Mouse (Mus musculus) stomach, postnatal 0 days (tissue): Measurements from ENCODE around the gene Zfp593. TPM values are rescaled to one million over a fixed set of nuclear protein-coding genes. Genes with fewer than 3 reads are reported as not detected.
"Not testable (repeated sequence)": the region's sequence is repeated elsewhere in the genome, so short reads cannot be mapped to it uniquely, and the experiment has no call there.

Experiments
- ATAC-seq: fragments of 200-750 bp; cut with Nextera tagmentation; 2 replicates; pipeline ENCODE4 v1.8.0; 2017; ENCODE audit not compliant: low FRiP score, low TSS enrichment
- DNase-seq: peaks from one replicate; pipeline ENCODE4 v3.0.0-alpha.2; 2016; ENCODE audit warnings: low spot score
- H3K27ac ChIP-seq: fragments of 300-500 bp; sonication (generic); replicated peaks from 2 replicates; pipeline ENCODE4 v1.5.1; 2014; ENCODE audit warnings: mild to moderate bottlenecking, control low read depth
- H3K27me3 ChIP-seq: fragments of 300-500 bp; sonication (generic); 2 replicates; pipeline ENCODE4 v1.6.1; 2014; ENCODE audit warnings: low read length; ENCODE audit not compliant: control insufficient read depth, insufficient read depth
- H3K36me3 ChIP-seq: fragments of 300-500 bp; sonication (generic); 2 replicates; pipeline ENCODE4 v1.6.1; 2014; ENCODE audit warnings: low read length, mixed read lengths; ENCODE audit not compliant: control insufficient read depth, insufficient read depth
- H3K4me1 ChIP-seq: fragments of 300-500 bp; sonication (generic); replicated peaks from 2 replicates; pipeline ENCODE4 v1.6.1; 2014; ENCODE audit warnings: antibody characterized with exemption; ENCODE audit not compliant: control insufficient read depth, insufficient read depth
- H3K4me2 ChIP-seq: fragments of 300-500 bp; sonication (generic); replicated peaks from 2 replicates; pipeline ENCODE4 v1.6.1; 2014; ENCODE audit warnings: low read depth, mild to moderate bottlenecking, control low read depth, moderate library complexity
- H3K4me3 ChIP-seq: fragments of 300-500 bp; sonication (generic); 2 replicates; pipeline ENCODE4 v1.5.1; 2014; ENCODE audit warnings: low read depth, low read length, control low read depth
- H3K9ac ChIP-seq: fragments of 300-500 bp; sonication (generic); 2 replicates; pipeline ENCODE4 v1.6.1; 2014; ENCODE audit warnings: mild to moderate bottlenecking, low read length, control low read depth, mixed read lengths
- H3K9me3 ChIP-seq: fragments of 300-500 bp; sonication (generic); 2 replicates; pipeline ENCODE4 v1.6.1; 2016; ENCODE audit warnings: low read length; ENCODE audit not compliant: control insufficient read depth
- CTCF ChIP-seq: IDR thresholded peaks from 2 replicates; pipeline ENCODE4 v1.5.1; 2016; ENCODE audit warnings: antibody characterized with exemption, low read depth, mild to moderate bottlenecking, moderate library complexity
- EP300 ChIP-seq: optimal IDR thresholded peaks from 2 replicates; pipeline ENCODE3; 2016; ENCODE audit warnings: antibody characterized with exemption
- WGBS: fragments of 180-500 bp; shearing (Covaris S2); extraction: QIAGEN DNeasy Blood & Tissue Kit; methylation state at CpG from one replicate; pipeline ENCODE4 v1.1.7; 2014; 5-methylcytosine and 5-hydroxymethylcytosine counted together
- polyA plus RNA-seq: library from polyadenylated mRNA; unstranded; fragments of >200 nt; fragmentation: Nextera tagmentation; extraction: Ambion mirVana; gene quantifications from 2 replicates; pipeline ENCODE4 v1.2.1, GENCODE M21; 2015

Gene Zfp593
- polyA plus RNA-seq, 1 experiment from 2014 or later: 12.6 TPM

- DNase-seq (no peak), ATAC-seq (0 out of 2 replicates have a peak, but pooled peaks have one; percentile 47)
- Histone ChIP-seq H3K4me2 (peak overlapping the region; percentile 34), H3K27me3 (no peaks in the 10 kb centered on the region), H3K9me3 (no peaks in the 10 kb centered on the region), H3K4me1 (no peaks in the 10 kb centered on the region), H3K4me3 (0 out of 2 replicates have a peak overlapping the region, but pooled peaks have one; percentile 3), H3K27ac (no peak overlapping the region), H3K36me3 (0 out of 2 replicates have a peak, but pooled peaks cover 7% of the 10 kb centered on the region), H3K9ac (peak overlapping the region; percentile 14; the same call in 1 of the 2 replicates)
- WGBS: 15% methylated on average over 12 of the region's 13 CpGs
- no peak for TF ChIP-seq CTCF
- TF ChIP-seq EP300: no peak
These were observed 27.5 kb upstream of the Zfp593 start for GRCm38 (mm10) chr4:134272731-134273416.

GRCm38 (mm10) chr4:134271979-134272378 is 26.6 kb upstream of the Zfp593 start:
- no peak overlapping the region for H3K4me2 ChIP-seq
- H3K4me1 ChIP-seq: no peaks in the 10 kb centered on the region
- H3K36me3 ChIP-seq: 0 out of 2 replicates have a peak, but pooled peaks cover 4% of the 10 kb centered on the region
- TF ChIP-seq EP300: no peak
- TF ChIP-seq CTCF: no peak
- no peaks in the 10 kb centered on the region for H3K27me3 ChIP-seq
- H3K27ac ChIP-seq: no peak overlapping the region
- no peaks in the 10 kb centered on the region for H3K9me3 ChIP-seq
- DNase-seq: no peak
- no peak overlapping the region for H3K9ac ChIP-seq
- H3K4me3 ChIP-seq: no peak overlapping the region
- no peak for ATAC-seq
- WGBS: 82% methylated on average over 7 of the region's 7 CpGs

- H3K4me1 ChIP-seq, H3K4me2 ChIP-seq, DNase-seq, H3K27ac ChIP-seq, ATAC-seq, H3K27me3 ChIP-seq, H3K36me3 ChIP-seq, H3K4me3 ChIP-seq, H3K9ac ChIP-seq, H3K9me3 ChIP-seq: not testable (repeated sequence)
- TF ChIP-seq CTCF: peak; percentile 59
These were observed 24.2 kb upstream of the Zfp593 start for GRCm38 (mm10) chr4:134269622-134270021.

- no peaks in the 10 kb centered on the region for H3K36me3 ChIP-seq
- no peak overlapping the region for H3K4me2 ChIP-seq
- 77% methylated on average over 19 of the region's 19 CpGs for WGBS
- H3K9ac ChIP-seq: no peak overlapping the region
- ATAC-seq (no peak), DNase-seq (no peak)
- no peaks in the 10 kb centered on the region for H3K9me3 ChIP-seq
- no peak overlapping the region for H3K4me3 ChIP-seq
- no peak overlapping the region for H3K27ac ChIP-seq
- TF ChIP-seq EP300 (no peak), CTCF (peak; percentile 40)
- H3K27me3 ChIP-seq: no peaks in the 10 kb centered on the region
- H3K4me1 ChIP-seq: no peaks in the 10 kb centered on the region
These were observed 22.8 kb upstream of the Zfp593 start for GRCm38 (mm10) chr4:134268102-134268655.

- Histone ChIP-seq H3K4me2 (no peak overlapping the region), H3K36me3 (no peaks in the 10 kb centered on the region), H3K4me3 (no peak overlapping the region), H3K9me3 (no peaks in the 10 kb centered on the region), H3K27me3 (no peaks in the 10 kb centered on the region), H3K4me1 (no peaks in the 10 kb centered on the region), H3K9ac (no peak overlapping the region), H3K27ac (no peak overlapping the region)
- ATAC-seq (no peak), DNase-seq (no peak)
- TF ChIP-seq EP300: no peak
- 63% methylated on average over 9 of the region's 9 CpGs for WGBS
These were observed 20.6 kb upstream of the Zfp593 start for GRCm38 (mm10) chr4:134265860-134266585.

- Histone ChIP-seq H3K4me2 (no peak overlapping the region), H3K4me1 (no peaks in the 10 kb centered on the region), H3K9me3 (no peaks in the 10 kb centered on the region), H3K27me3 (no peaks in the 10 kb centered on the region), H3K27ac (no peak overlapping the region), H3K4me3 (no peak overlapping the region), H3K36me3 (no peaks in the 10 kb centered on the region), H3K9ac (no peak overlapping the region)
- DNase-seq: peak; percentile 84
- WGBS: 28% methylated on average over 6 of the region's 6 CpGs
- TF ChIP-seq EP300 (no peak), CTCF (peak; percentile 84)
- peak; percentile 49; the same call in 1 of the 2 replicates for ATAC-seq
These were observed 17.8 kb upstream of the Zfp593 start for GRCm38 (mm10) chr4:134263191-134263590.
